Mouse (Mus musculus): Measurements from ENCODE around the gene Lemd2.
A peak's percentile ranks its signal among the peaks of the same experiment; 100 is the strongest.

The Lemd2 gene

GRCm38 (mm10) chr17:27226701-27227100 lies 22.4 kb upstream of the Lemd2 start:
- no peak for DNase-seq

- no peak for DNase-seq
Observed at GRCm38 (mm10) chr17:27225801-27226200, 21.5 kb upstream of the Lemd2 start.

GRCm38 (mm10) chr17:27223821-27224220 lies 19.6 kb upstream of the Lemd2 start:
- no peak for DNase-seq

- DNase-seq = no peak
Observed at GRCm38 (mm10) chr17:27221562-27221961, 17.3 kb upstream of the Lemd2 start.

GRCm38 (mm10) chr17:27218916-27219315 lies 14.6 kb upstream of the Lemd2 start:
- no peak for DNase-seq

- DNase-seq = no peak
Observed at GRCm38 (mm10) chr17:27218364-27218763, 14.1 kb upstream of the Lemd2 start.

- peak; percentile 55 to 58 for DNase-seq
Observed at GRCm38 (mm10) chr17:27212768-27213525, 8.7 kb upstream of the Lemd2 start.

- DNase-seq = no peak
Observed at GRCm38 (mm10) chr17:27212006-27212405, 7.7 kb upstream of the Lemd2 start.

- DNase-seq = no peak
Observed at GRCm38 (mm10) chr17:27207113-27207707, 2.9 kb upstream of the Lemd2 start.

GRCm38 (mm10) chr17:27203358-27204074 lies 753 bp downstream of the Lemd2 start:
- peak in 1 of 2 experiments; percentile 57 for DNase-seq

- no peak for DNase-seq
Observed at GRCm38 (mm10) chr17:27202919-27203357, 1.3 kb downstream of the Lemd2 start.

GRCm38 (mm10) chr17:27201981-27202380 lies 2.3 kb downstream of the Lemd2 start:
- no peak for DNase-seq

GRCm38 (mm10) chr17:27200801-27201200 lies 3.5 kb downstream of the Lemd2 start:
- DNase-seq = no peak

GRCm38 (mm10) chr17:27199864-27200263 lies 4.4 kb downstream of the Lemd2 start:
- DNase-seq = no peak

GRCm38 (mm10) chr17:27199205-27199604 lies 5.1 kb downstream of the Lemd2 start:
- no peak for DNase-seq

- DNase-seq = no peak
Observed at GRCm38 (mm10) chr17:27196206-27196605, 8.1 kb downstream of the Lemd2 start.

GRCm38 (mm10) chr17:27194258-27195185 lies 9.7 kb downstream of the Lemd2 start:
- no peak for DNase-seq

- DNase-seq = no peak
Observed at GRCm38 (mm10) chr17:27191804-27192203, 12.5 kb downstream of the Lemd2 start.

- no peak for DNase-seq
Observed at GRCm38 (mm10) chr17:27191189-27191588, 13.1 kb downstream of the Lemd2 start.

GRCm38 (mm10) chr17:27189640-27190216 lies 14.5 kb downstream of the Lemd2 start:
- DNase-seq = peak; percentile 79 to 87

GRCm38 (mm10) chr17:27188883-27189282 lies 15.4 kb downstream of the Lemd2 start:
- no peak for DNase-seq

GRCm38 (mm10) chr17:27187059-27187458 lies 17.2 kb downstream of the Lemd2 start:
- no peak for DNase-seq
